9 mouse cellular contexts compared by ENCODE assay signal in the genomic region with DNA sequence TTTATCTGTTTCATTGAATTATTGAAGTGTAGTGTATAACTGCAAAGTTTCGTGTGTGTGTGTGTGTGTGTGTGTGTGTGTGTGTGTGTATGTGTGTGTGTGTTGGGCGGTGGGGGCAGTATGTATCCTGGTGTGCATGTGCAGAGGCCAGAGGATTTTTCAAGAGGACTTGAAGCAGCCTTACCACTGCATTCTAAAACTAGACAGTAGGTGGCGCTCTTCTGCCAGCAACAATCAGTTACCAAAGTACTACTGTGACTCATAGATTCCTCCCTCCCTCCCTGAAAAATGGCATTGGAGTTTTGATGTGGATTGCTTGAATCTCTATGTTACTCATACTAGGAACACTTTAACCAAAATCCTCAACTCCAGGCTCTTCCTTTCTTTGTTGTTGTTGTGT. TPM values are rescaled to one million over a fixed set of nuclear protein-coding genes. Genes with fewer than 3 reads are reported as not detected.
A peak's percentile ranks its signal among the peaks of the same experiment; 100 is the strongest.
DNase-seq lines count a peak whose midpoint lies in the region; ATAC-seq and TF ChIP-seq lines count a peak whose summit lies in the region.
"Had no signal": no experiment of that assay in that cellular context is flagged by ENCODE, and none has a peak within 500 bp of the region (broad histone marks: within the 10 kb centered on the region; RNA-seq: fewer than 3 reads in every experiment).

No protein-coding gene starts in this region.

- H3K27ac ChIP-seq in kidney, embryonic 15.5 days: no peak overlapping the region
- H3K27ac ChIP-seq in neural tube, embryonic 15.5 days (replicated peaks): no peak overlapping the region
- H3K27ac ChIP-seq: heart, embryonic 13.5 days had no signal

- no peaks in the 10 kb centered on the region for H3K27me3 ChIP-seq in C2C12 (ENCODE audit: control insufficient read depth, insufficient read depth, insufficient read length)
- H3K27me3 ChIP-seq in kidney, embryonic 15.5 days: no peaks in the 10 kb centered on the region
- H3K27me3 ChIP-seq in neural tube, embryonic 15.5 days (replicated peaks): no peaks in the 10 kb centered on the region
- H3K27me3 ChIP-seq: heart, embryonic 13.5 days had no signal

- DNase-seq in adrenal gland, adult (ENCODE audit: inconsistent age in 2 of 2, low spot score in 1 of 2): peak; percentile 80 to 94
- peak; percentile 90 for DNase-seq in embryo, embryonic 10 days (ENCODE audit: low spot score)
- DNase-seq in heart, adult 18-20 months: peak; percentile 86 to 88
- DNase-seq in liver: peak; percentile 71
- DNase-seq in testis, postnatal 10 days (ENCODE audit: low spot score): peak; percentile 78

- no peak overlapping the region for H3K4me2 ChIP-seq in kidney, embryonic 15.5 days
- H3K4me2 ChIP-seq in neural tube, embryonic 15.5 days: no peak overlapping the region
- H3K4me2 ChIP-seq: heart, embryonic 13.5 days had no signal

- H3K4me1 ChIP-seq in kidney, embryonic 15.5 days: no peaks in the 10 kb centered on the region
- H3K4me1 ChIP-seq in neural tube, embryonic 15.5 days: no peaks in the 10 kb centered on the region

- TF ChIP-seq CTCF in C2C12 (IDR thresholded peaks at IDR 0.05; ENCODE audit: control insufficient read depth, insufficient read depth, insufficient read length): peak; percentile 47

- 0 out of 2 replicates have a peak, but pooled peaks have one; percentile 52 for ATAC-seq in kidney, embryonic 15.5 days (replicated peaks; ENCODE audit: low FRiP score)
- peak; percentile 41; the same call in 1 of the 2 replicates for ATAC-seq in neural tube, embryonic 15.5 days (ENCODE audit: low FRiP score)

- H3K9me3 ChIP-seq in kidney, embryonic 15.5 days (replicated peaks): no peaks in the 10 kb centered on the region
- no peaks in the 10 kb centered on the region for H3K9me3 ChIP-seq in neural tube, embryonic 15.5 days (replicated peaks)
- H3K9me3 ChIP-seq: heart, embryonic 13.5 days had no signal

- H3K9ac ChIP-seq in kidney, embryonic 15.5 days: no peak overlapping the region
- no peak overlapping the region for H3K9ac ChIP-seq in neural tube, embryonic 15.5 days (replicated peaks)
- H3K9ac ChIP-seq: heart, embryonic 13.5 days had no signal

- no peak overlapping the region for H3ac ChIP-seq in C2C12 (ENCODE audit: control insufficient read depth, insufficient read length, low read depth)

- H3K36me3 ChIP-seq in C2C12 (ENCODE audit: control insufficient read depth, insufficient read depth): peaks cover 54% of the 10 kb centered on the region
- peaks cover 57% of the 10 kb centered on the region for H3K36me3 ChIP-seq in kidney, embryonic 15.5 days
- peaks cover 46% of the 10 kb centered on the region for H3K36me3 ChIP-seq in neural tube, embryonic 15.5 days

- H3K79me3 ChIP-seq in C2C12 (ENCODE audit: low read depth): no peaks in the 10 kb centered on the region

- no peaks in the 10 kb centered on the region for H3K79me2 ChIP-seq in C2C12 (ENCODE audit: control insufficient read depth, insufficient read depth)

- 36% methylated on average over 3 of the region's 3 CpGs for WGBS in kidney, embryonic 15.5 days
- WGBS in neural tube, embryonic 15.5 days: 22% methylated on average over 3 of the region's 3 CpGs

- H3K4me3 ChIP-seq in C2C12 (ENCODE audit: insufficient read depth, poor library complexity, severe bottlenecking): no peak overlapping the region
- no peak overlapping the region for H3K4me3 ChIP-seq in kidney, embryonic 15.5 days (replicated peaks)
- no peak overlapping the region for H3K4me3 ChIP-seq in neural tube, embryonic 15.5 days (replicated peaks)
- H3K4me3 ChIP-seq: heart, embryonic 13.5 days had no signal

TF ChIP-seq in C2C12, 6 proteins besides CTCF, POLR2A, EP300 and RAD21:
- TF ChIP-seq FOSL1 (IDR thresholded peaks at IDR 0.05; ENCODE audit: insufficient read depth, low read length, poor library complexity, severe bottlenecking): no peak
- TF ChIP-seq USF1 (IDR thresholded peaks at IDR 0.05; ENCODE audit: low read depth): no peak
- TF ChIP-seq MYOD1 (IDR thresholded peaks at IDR 0.05; ENCODE audit: control insufficient read depth, insufficient read length, low read depth): no peak
- no peak for TF ChIP-seq MAX (IDR thresholded peaks at IDR 0.05)
- no peak for TF ChIP-seq CEBPB (IDR thresholded peaks at IDR 0.05; ENCODE audit: low read depth)
- TF ChIP-seq MYOG (IDR thresholded peaks at IDR 0.05; ENCODE audit: control insufficient read depth, extremely low read depth, insufficient read length): no peak
TF ChIP-seq in C2C12: peak in this region for 0.

RNA-seq across cellular contexts. Expression of gene Mrpl22, which starts 8.1 kb away (rescaled TPM):
- 106 TPM for polyA plus RNA-seq in C2C12 (2012; fragmentation: generic; extraction: Trizol)
- 10 to 100 TPM; 51.2 to 53.4 TPM for total RNA-seq in heart, adult 18-20 months (2021)
- 145 TPM in 2 replicates for polyA plus RNA-seq in kidney, embryonic 15.5 days (2015; fragmentation: Nextera tagmentation; extraction: Ambion mirVana)
- 99.2 and 107 TPM in 2 replicates for polyA plus RNA-seq in neural tube, embryonic 15.5 days (2015; fragmentation: Nextera tagmentation; extraction: Ambion mirVana)

RNA-seq across cellular contexts. Expression of gene Gemin5, which starts 11.2 kb away (rescaled TPM):
- 26.7 TPM for polyA plus RNA-seq in C2C12 (2012; fragmentation: generic; extraction: Trizol)
- total RNA-seq in heart, adult 18-20 months (2021): 10 to 100 TPM in 1 of 2 experiments, 1 to 10 TPM in 1; 8.7 to 10.0 TPM
- 24.5 and 24.7 TPM in 2 replicates for polyA plus RNA-seq in kidney, embryonic 15.5 days (2015; fragmentation: Nextera tagmentation; extraction: Ambion mirVana)
- polyA plus RNA-seq in neural tube, embryonic 15.5 days (2015; fragmentation: Nextera tagmentation; extraction: Ambion mirVana): 12.2 and 18.5 TPM in 2 replicates

RNA-seq across cellular contexts. Expression of gene Igtp, which starts 19.8 kb away (rescaled TPM):
- polyA plus RNA-seq in C2C12 (2012; fragmentation: generic; extraction: Trizol): 0.12 TPM
- total RNA-seq in heart, adult 18-20 months (2021): 10 to 100 TPM in 1 of 2 experiments, 1 to 10 TPM in 1; 9.2 to 33.3 TPM
- 4.5 and 4.6 TPM in 2 replicates for polyA plus RNA-seq in kidney, embryonic 15.5 days (2015; fragmentation: Nextera tagmentation; extraction: Ambion mirVana)
- polyA plus RNA-seq in neural tube, embryonic 15.5 days (2015; fragmentation: Nextera tagmentation; extraction: Ambion mirVana): 2.4 and 8.2 TPM in 2 replicates

RNA-seq across cellular contexts. Expression of gene Irgm2, which starts 19.9 kb away (rescaled TPM):
- polyA plus RNA-seq in C2C12 (2012; fragmentation: generic; extraction: Trizol): 0.01 TPM
- total RNA-seq in heart, adult 18-20 months (2021): 10 to 100 TPM; 10.0 to 30.3 TPM
- 2.1 and 2.4 TPM in 2 replicates for polyA plus RNA-seq in kidney, embryonic 15.5 days (2015; fragmentation: Nextera tagmentation; extraction: Ambion mirVana)
- 1.3 and 3.4 TPM in 2 replicates for polyA plus RNA-seq in neural tube, embryonic 15.5 days (2015; fragmentation: Nextera tagmentation; extraction: Ambion mirVana)
